Mouse (Mus musculus) fat pad, adult 2 months (tissue): Measurements from ENCODE around the gene Cdkn2aip.

Experiments used
- DNase-seq: peaks from one replicate; pipeline ENCODE4 v3.0.0-alpha.2; 2011; ENCODE audit warnings: low read depth, low spot score; ENCODE audit errors: extremely low read depth

Cdkn2aip gene

GRCm38 (mm10) chr8:47695431-47696105, 18.2 kb downstream of the Cdkn2aip start:
- DNase-seq = no peak

GRCm38 (mm10) chr8:47693119-47693518, 20.6 kb downstream of the Cdkn2aip start:
- DNase-seq = no peak

GRCm38 (mm10) chr8:47691831-47692230, 21.9 kb downstream of the Cdkn2aip start:
- no peak for DNase-seq

GRCm38 (mm10) chr8:47691303-47691702, 22.4 kb downstream of the Cdkn2aip start:
- DNase-seq = no peak

- DNase-seq = no peak
Measured at GRCm38 (mm10) chr8:47690674-47691078, 23.1 kb downstream of the Cdkn2aip start.

- no peak for DNase-seq
Measured at GRCm38 (mm10) chr8:47689704-47690326, 23.9 kb downstream of the Cdkn2aip start.

GRCm38 (mm10) chr8:47684441-47684840, 29.3 kb downstream of the Cdkn2aip start:
- no peak for DNase-seq

GRCm38 (mm10) chr8:47683994-47684393, 29.7 kb downstream of the Cdkn2aip start:
- DNase-seq = no peak

- DNase-seq = no peak
Measured at GRCm38 (mm10) chr8:47680306-47680705, 33.4 kb downstream of the Cdkn2aip start.

- DNase-seq = no peak
Measured at GRCm38 (mm10) chr8:47679603-47680002, 34.1 kb downstream of the Cdkn2aip start.

GRCm38 (mm10) chr8:47676631-47677030, 37.1 kb downstream of the Cdkn2aip start:
- DNase-seq = no peak

GRCm38 (mm10) chr8:47676224-47676623, 37.5 kb downstream of the Cdkn2aip start:
- DNase-seq = no peak

GRCm38 (mm10) chr8:47675786-47676185, 37.9 kb downstream of the Cdkn2aip start:
- DNase-seq = no peak

GRCm38 (mm10) chr8:47674777-47675710, 38.7 kb downstream of the Cdkn2aip start, which contains the start of gene Ing2:
Gene Ing2 (minus strand): TSS chr8:47675556.
- DNase-seq = peak; percentile 62

GRCm38 (mm10) chr8:47674140-47674776, 39.5 kb downstream of the Cdkn2aip start:
- DNase-seq = no peak

GRCm38 (mm10) chr8:47673317-47674139, 40.2 kb downstream of the Cdkn2aip start:
- no peak for DNase-seq

GRCm38 (mm10) chr8:47664231-47664785, 49.4 kb downstream of the Cdkn2aip start:
- no peak for DNase-seq

GRCm38 (mm10) chr8:47663201-47663600, 50.5 kb downstream of the Cdkn2aip start:
- DNase-seq = no peak

GRCm38 (mm10) chr8:47662716-47663115, 51.0 kb downstream of the Cdkn2aip start:
- DNase-seq = no peak

GRCm38 (mm10) chr8:47660394-47660793, 53.3 kb downstream of the Cdkn2aip start:
- DNase-seq = no peak
